Mouse (Mus musculus): ENCODE measurements around the gene Hist1h1e.
"Not testable (repeated sequence)": the region's sequence is repeated elsewhere in the genome, so short reads cannot be mapped to it uniquely, and the experiment has no call there.

Hist1h1e gene

DNA sequence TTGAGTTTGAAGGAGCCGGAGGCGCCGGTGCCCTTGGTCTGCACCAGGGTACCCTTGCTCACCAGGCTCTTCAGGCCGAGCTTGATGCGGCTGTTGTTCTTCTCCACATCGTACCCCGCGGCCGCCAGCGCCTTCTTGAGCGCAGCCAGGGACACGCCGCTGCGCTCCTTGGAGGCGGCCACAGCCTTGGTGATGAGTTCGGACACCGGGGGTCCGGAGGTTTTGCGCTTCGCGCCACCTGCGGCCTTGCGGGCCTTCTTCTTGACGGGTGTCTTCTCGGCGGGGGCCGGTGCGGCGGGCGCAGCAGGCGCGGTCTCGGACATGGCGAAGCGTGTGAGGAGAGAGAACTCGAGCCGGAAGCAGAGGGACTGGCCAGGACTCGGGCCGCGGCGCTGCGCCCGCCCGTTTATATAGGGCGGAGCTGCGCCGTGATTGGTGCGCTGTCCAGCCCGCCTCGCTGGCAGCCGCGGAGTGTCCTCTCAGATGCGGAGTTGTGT is at the start of gene Hist1h1e:
Hist1h1e (minus strand) TSS at position 384 of the 497 bp plus-strand sequence.
- peak; percentile 90 for DNase-seq

- no peak for DNase-seq
These were observed 40.2 kb upstream of the Hist1h1e start for GRCm38 (mm10) chr13:23662536-23662935.

GRCm38 (mm10) chr13:23659636-23660366 is 37.4 kb upstream of the Hist1h1e start:
- DNase-seq, result no peak

GRCm38 (mm10) chr13:23630653-23631052 is 8.3 kb upstream of the Hist1h1e start:
- peak; percentile 33 for DNase-seq

DNA sequence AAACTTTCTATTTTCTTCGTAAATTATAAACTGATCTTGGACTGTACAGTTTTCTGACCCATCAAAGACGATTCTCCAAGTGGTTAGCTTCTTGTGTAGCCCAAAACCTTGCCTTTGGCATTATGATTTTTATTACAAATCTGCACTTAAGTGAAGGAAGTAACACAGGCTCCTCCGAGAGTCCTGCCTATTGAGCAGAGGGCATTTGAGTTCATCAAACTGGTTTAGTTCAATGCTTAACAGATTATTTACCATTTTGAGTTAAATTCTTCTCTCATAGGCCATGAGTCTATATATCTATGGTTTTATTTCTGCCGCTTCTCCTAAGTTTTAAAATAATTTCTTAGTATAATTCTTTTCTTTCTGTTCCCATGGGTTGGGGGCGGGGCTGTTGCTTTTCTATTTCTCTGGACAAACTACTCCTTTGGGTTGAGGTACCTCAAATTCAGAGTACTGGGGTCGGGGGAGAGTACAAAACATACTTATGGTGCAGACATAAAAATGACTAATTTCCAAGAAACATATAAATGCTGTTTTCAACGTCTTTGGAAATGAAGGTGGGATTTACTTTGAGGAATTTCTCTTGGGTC is 598 bp upstream of the Hist1h1e start:
- no peak for DNase-seq

- DNase-seq, result peak; percentile 84
These were observed 705 bp downstream of the Hist1h1e start for GRCm38 (mm10) chr13:23621532-23622174.

GRCm38 (mm10) chr13:23620733-23621531 is 1.4 kb downstream of the Hist1h1e start, which contains the start of gene Hist1h2be:
Gene Hist1h2be, minus strand, starts transcription at chr13:23621124.
- DNase-seq, result peak; percentile 88

- peak; percentile 7 for DNase-seq
These were observed 2.2 kb downstream of the Hist1h1e start for GRCm38 (mm10) chr13:23620056-23620732.

GRCm38 (mm10) chr13:23611638-23612037 is 10.7 kb downstream of the Hist1h1e start:
- no peak for DNase-seq

DNA sequence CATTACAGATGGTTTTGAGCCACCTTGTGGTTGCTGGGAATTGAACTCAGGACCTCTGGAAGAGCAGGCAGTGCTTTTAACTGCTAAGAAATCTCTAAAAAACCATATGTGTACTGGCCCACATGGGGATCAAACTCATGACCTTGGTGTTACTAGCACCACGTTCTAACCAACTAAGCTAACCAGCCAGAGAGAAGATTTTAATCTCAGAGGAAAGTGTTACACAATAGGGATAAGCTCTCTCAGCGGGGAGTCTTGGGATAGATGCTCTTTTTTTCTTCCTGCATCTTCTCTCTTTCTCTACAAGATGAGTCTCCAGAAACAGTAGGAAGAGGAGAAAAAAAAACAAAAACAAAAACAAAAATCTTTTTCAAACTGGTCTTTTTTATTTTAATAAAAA is 12.0 kb downstream of the Hist1h1e start:
- no peak for DNase-seq

- DNase-seq, result no peak
These were observed 12.5 kb downstream of the Hist1h1e start for GRCm38 (mm10) chr13:23609844-23610243.

- no peak for DNase-seq
These were observed 13.1 kb downstream of the Hist1h1e start for GRCm38 (mm10) chr13:23609209-23609608.

DNA sequence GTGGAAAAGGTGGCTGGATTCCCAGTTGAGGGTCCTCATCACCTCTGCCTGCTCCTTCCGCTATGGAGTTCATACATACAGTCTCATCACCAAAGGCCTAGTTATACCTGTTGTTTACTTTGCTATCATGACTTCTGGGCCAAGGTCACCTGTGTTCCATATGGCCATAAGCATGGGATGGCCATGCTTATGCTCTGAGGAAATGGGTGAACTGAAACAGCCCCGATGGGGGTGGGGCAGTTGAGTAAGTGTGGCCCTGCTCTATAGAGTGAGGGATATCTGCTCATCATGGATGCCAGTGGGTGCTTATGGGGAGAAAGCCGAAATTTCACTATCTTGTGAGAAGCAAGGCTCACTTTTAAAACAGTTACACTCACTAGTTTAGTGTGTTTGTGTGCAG is 17.3 kb downstream of the Hist1h1e start:
- DNase-seq, result no peak

GRCm38 (mm10) chr13:23604452-23604851 is 17.9 kb downstream of the Hist1h1e start:
- DNase-seq, result no peak

DNA sequence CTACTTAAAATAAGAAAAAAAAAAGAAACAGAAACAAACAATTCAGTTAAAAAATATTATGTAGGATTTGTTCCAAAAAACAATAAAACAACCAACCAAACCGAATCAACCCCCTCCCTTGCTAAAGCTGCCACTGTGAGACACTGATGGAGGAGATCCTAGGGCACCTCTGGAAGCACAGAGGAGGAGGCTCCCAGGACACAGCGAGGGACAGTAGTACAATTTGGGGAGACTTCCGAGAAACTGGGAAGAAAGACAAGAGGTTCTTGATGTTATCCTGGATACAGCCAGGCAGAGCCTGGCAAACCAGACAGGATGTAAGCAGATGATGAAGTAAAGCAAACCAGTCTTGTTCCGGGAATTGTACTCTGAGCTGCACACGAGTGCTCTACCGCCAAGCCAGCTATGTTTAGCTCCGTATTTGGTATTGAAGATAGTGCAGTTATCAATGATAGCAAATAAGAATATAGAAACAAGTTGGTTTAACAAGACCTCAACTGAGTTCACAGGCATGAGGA is 19.1 kb downstream of the Hist1h1e start:
- DNase-seq, result no peak

DNA sequence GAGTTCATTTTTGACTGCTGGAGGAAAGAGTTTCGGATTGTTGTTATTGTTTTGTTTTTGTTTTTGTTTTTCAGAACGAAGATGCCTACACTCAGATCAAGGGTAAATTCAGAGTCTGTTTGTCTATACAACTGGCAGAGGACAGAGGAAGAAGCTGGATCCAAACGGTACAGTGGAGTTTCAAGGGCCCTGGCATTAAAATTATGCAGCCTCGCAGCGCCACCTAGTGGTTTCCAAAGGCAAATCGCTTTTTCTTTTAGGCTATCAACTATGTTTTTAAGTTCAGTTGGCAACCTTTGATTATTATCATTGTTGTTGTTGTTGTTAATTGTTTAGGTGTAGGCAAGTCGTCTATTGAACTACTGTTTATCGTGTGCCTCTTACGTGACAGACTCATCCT is 24.4 kb downstream of the Hist1h1e start:
- DNase-seq, result peak; percentile 74

DNA sequence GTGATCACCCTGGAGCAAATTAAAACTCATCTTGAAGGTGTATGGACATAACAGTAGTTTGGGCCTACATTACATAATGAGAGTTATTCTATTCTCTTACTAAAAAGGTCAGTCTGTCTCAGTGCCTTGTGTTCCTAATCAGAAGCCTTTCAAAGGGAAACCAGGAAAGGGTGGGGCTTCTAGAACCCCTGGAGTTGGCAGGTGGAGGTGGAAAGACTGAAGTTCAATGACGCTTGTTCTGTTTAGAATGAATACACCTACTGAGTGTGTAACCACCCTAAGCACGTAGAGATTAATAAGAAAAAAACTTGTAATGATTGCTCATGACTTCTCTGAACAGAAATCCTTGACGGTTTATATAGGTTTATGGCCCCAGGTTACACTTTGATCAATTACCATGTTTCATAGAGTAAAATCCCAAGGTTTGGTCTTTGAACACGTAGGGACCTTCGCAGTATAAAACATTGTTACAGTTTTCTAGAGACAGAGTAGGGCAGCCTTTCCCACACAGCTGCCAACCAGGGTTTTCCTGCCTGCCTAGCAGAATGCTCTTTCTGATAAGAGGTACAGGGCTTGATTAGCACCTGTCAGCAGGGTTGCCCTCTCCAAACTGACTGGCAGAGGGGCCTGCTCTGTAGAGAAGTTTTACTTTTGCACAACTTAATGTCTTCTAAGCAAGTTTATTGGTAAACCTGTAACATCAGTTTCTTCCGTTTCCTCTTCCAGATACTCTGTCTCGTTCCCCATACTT is 26.6 kb downstream of the Hist1h1e start:
- DNase-seq, result no peak

GRCm38 (mm10) chr13:23595185-23595584 is 27.2 kb downstream of the Hist1h1e start:
- no peak for DNase-seq

- peak; percentile 37 for DNase-seq
These were observed 29.1 kb downstream of the Hist1h1e start for GRCm38 (mm10) chr13:23593051-23593770.

DNA sequence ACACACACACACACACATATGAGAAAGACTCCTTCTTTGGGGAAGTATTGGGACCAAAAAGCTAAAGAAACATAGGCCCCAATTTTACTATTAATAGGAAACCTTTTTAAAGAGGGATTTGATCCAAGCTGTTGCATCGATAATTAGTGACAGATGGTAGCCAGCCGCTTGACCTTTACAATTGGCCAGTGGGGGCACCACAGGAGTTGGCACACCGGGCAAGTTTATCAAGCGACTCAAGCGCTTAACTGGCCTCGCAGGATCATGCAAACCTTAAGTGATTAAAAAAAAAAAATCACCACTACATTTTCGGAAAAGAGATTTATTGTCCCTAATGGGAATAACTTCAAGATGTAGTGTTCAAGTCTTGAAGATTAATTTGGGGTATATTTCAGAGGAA is 29.7 kb downstream of the Hist1h1e start:
- DNase-seq, result no peak

- not testable (repeated sequence) for DNase-seq
These were observed 30.5 kb downstream of the Hist1h1e start for GRCm38 (mm10) chr13:23591886-23592285.
